Mouse (Mus musculus) liver, adult 2 months (tissue): ENCODE measurements around the gene Rap1gds1. TPM values are rescaled to one million over a fixed set of nuclear protein-coding genes. Genes with fewer than 3 reads are reported as not detected.
A peak's percentile ranks its signal among the peaks of the same experiment; 100 is the strongest.

Experiments
- DNase-seq: peaks from one replicate; pipeline ENCODE4 v3.0.0-alpha.2; 2011; ENCODE audit warnings: low read depth, low spot score; ENCODE audit errors: extremely low read depth
- H3K27ac ChIP-seq: fragments of 200-500 bp; replicated peaks from 2 replicates; pipeline ENCODE4 v1.5.1; 2012; ENCODE audit warnings: low read depth, mild to moderate bottlenecking, control low read depth, inconsistent platforms, low read length; ENCODE audit not compliant: insufficient read depth
- H3K27me3 ChIP-seq: fragments of 200-500 bp; 2 replicates; pipeline ENCODE4 v1.6.1; 2012; ENCODE audit warnings: mild to moderate bottlenecking, moderate library complexity, low read length, inconsistent platforms; ENCODE audit not compliant: control insufficient read depth, insufficient read depth
- H3K36me3 ChIP-seq: fragments of 200-500 bp; 2 replicates; pipeline ENCODE4 v1.6.1; 2012; ENCODE audit warnings: low read length, inconsistent platforms; ENCODE audit not compliant: control insufficient read depth, insufficient read depth
- H3K4me1 ChIP-seq: fragments of 200-500 bp; 2 replicates; pipeline ENCODE4 v1.6.1; 2011; ENCODE audit warnings: low read length; ENCODE audit not compliant: control insufficient read depth, insufficient read depth
- H3K4me3 ChIP-seq: fragments of 200-500 bp; 2 replicates; pipeline ENCODE4 v1.5.1; 2011; ENCODE audit warnings: low read depth, mild to moderate bottlenecking, control low read depth, low read length, moderate library complexity; ENCODE audit not compliant: insufficient read depth
- H3K79me2 ChIP-seq: fragments of 200-500 bp; 2 replicates; pipeline ENCODE4 v1.6.1; 2012; ENCODE audit warnings: inconsistent platforms, mild to moderate bottlenecking, low read length, moderate library complexity; ENCODE audit not compliant: control insufficient read depth, insufficient read depth
- H3K9ac ChIP-seq: fragments of 200-500 bp; 2 replicates; pipeline ENCODE4 v1.6.1; 2012; ENCODE audit warnings: low read depth, mild to moderate bottlenecking, control low read depth, inconsistent platforms, low read length
- CTCF ChIP-seq: fragments of 200-500 bp; IDR thresholded peaks from 2 replicates; pipeline ENCODE4 v1.5.1; 2011; ENCODE audit warnings: low read depth, low read length, control low read depth
- POLR2A ChIP-seq: fragments of 200-500 bp; IDR thresholded peaks from 2 replicates; pipeline ENCODE4 v1.6.1; 2011; ENCODE audit warnings: low read length, control low read depth; ENCODE audit not compliant: insufficient read depth; ENCODE audit errors: extremely low read depth
- WGBS: fragments of 180-500 bp; shearing (Covaris S2); methylation state at CpG from one replicate; pipeline ENCODE4 v1.1.7; 2018; 5-methylcytosine and 5-hydroxymethylcytosine counted together
- polyA plus RNA-seq: library from polyadenylated mRNA; depleted of rRNA; stranded (reverse); fragments of >200 nt; gene quantifications from 2 replicates; pipeline ENCODE4 v1.2.3, GENCODE M21; 2012
- total RNA-seq: library from RNA; depleted of rRNA; stranded (reverse); fragments of >200 nt; gene quantifications from 2 replicates; pipeline ENCODE4 v1.2.3, GENCODE M21; 2014

The Rap1gds1 gene
- total and polyA plus RNA-seq, 2 experiments = 6.7 to 13.9 TPM

- WGBS = 93% methylated on average over 5 of the region's 5 CpGs
- H3K36me3 ChIP-seq = no peaks in the 10 kb centered on the region
- no peak for DNase-seq
- H3K4me1 ChIP-seq = no peaks in the 10 kb centered on the region
- H3K79me2 ChIP-seq = no peaks in the 10 kb centered on the region
- no peak overlapping the region for H3K9ac ChIP-seq
- no peak overlapping the region for H3K4me3 ChIP-seq
- no peak for TF ChIP-seq CTCF
- no peak for TF ChIP-seq POLR2A
- no peaks in the 10 kb centered on the region for H3K27me3 ChIP-seq
- H3K27ac ChIP-seq = no peak overlapping the region
Measured at GRCm38 (mm10) chr3:138886121-138886520, 188.9 kb downstream of the Rap1gds1 start.

- no peaks in the 10 kb centered on the region for H3K27me3 ChIP-seq
- H3K4me1 ChIP-seq = no peaks in the 10 kb centered on the region
- no peak overlapping the region for H3K4me3 ChIP-seq
- no peak for TF ChIP-seq CTCF
- TF ChIP-seq POLR2A = no peak
- 67% methylated on average over 6 of the region's 6 CpGs for WGBS
- H3K27ac ChIP-seq = no peak overlapping the region
- DNase-seq = no peak
- H3K9ac ChIP-seq = no peak overlapping the region
- H3K36me3 ChIP-seq = no peaks in the 10 kb centered on the region
- H3K79me2 ChIP-seq = no peaks in the 10 kb centered on the region
Measured at GRCm38 (mm10) chr3:138881725-138882347, 193.2 kb downstream of the Rap1gds1 start.

GRCm38 (mm10) chr3:138880999-138881724 is 193.8 kb downstream of the Rap1gds1 start:
- H3K9ac ChIP-seq = no peak overlapping the region
- no peaks in the 10 kb centered on the region for H3K79me2 ChIP-seq
- 88% methylated on average over 11 of the region's 11 CpGs for WGBS
- no peaks in the 10 kb centered on the region for H3K27me3 ChIP-seq
- no peak for DNase-seq
- H3K4me3 ChIP-seq = no peak overlapping the region
- H3K27ac ChIP-seq = no peak overlapping the region
- TF ChIP-seq POLR2A = no peak
- no peak for TF ChIP-seq CTCF
- H3K4me1 ChIP-seq = no peaks in the 10 kb centered on the region
- H3K36me3 ChIP-seq = no peaks in the 10 kb centered on the region

- H3K4me3 ChIP-seq = no peak overlapping the region
- no peaks in the 10 kb centered on the region for H3K27me3 ChIP-seq
- no peaks in the 10 kb centered on the region for H3K4me1 ChIP-seq
- no peak overlapping the region for H3K9ac ChIP-seq
- no peak for TF ChIP-seq POLR2A
- TF ChIP-seq CTCF = no peak
- no peaks in the 10 kb centered on the region for H3K36me3 ChIP-seq
- DNase-seq = peak; percentile 6
- 57% methylated on average over 4 of the region's 4 CpGs for WGBS
- H3K79me2 ChIP-seq = no peaks in the 10 kb centered on the region
- H3K27ac ChIP-seq = no peak overlapping the region; the same call in 1 of the 2 replicates
Measured at GRCm38 (mm10) chr3:138877741-138878140, 197.3 kb downstream of the Rap1gds1 start.

GRCm38 (mm10) chr3:138876931-138877361 is 198.1 kb downstream of the Rap1gds1 start:
- Histone ChIP-seq H3K27ac (peak overlapping the region; percentile 19; the same call in 1 of the 2 replicates), H3K9ac (no peak overlapping the region), H3K36me3 (no peaks in the 10 kb centered on the region), H3K4me1 (no peaks in the 10 kb centered on the region), H3K27me3 (no peaks in the 10 kb centered on the region), H3K79me2 (no peaks in the 10 kb centered on the region), H3K4me3 (peak overlapping the region; percentile 24; the same call in 1 of the 2 replicates)
- TF ChIP-seq CTCF (no peak), POLR2A (no peak)
- DNase-seq = no peak
- WGBS = 75% methylated on average over 14 of the region's 14 CpGs

GRCm38 (mm10) chr3:138876418-138876817 is 198.6 kb downstream of the Rap1gds1 start:
- 96% methylated on average over 10 of the region's 10 CpGs for WGBS
- Histone ChIP-seq H3K36me3 (no peaks in the 10 kb centered on the region), H3K4me1 (no peaks in the 10 kb centered on the region)

More at GRCm38 (mm10) chr3:138876418-138876817, 198.6 kb downstream of the Rap1gds1 start:
- no peak overlapping the region for H3K27ac ChIP-seq
- H3K27me3 ChIP-seq = no peaks in the 10 kb centered on the region
- TF ChIP-seq POLR2A = no peak
- no peak for TF ChIP-seq CTCF
- DNase-seq = no peak
- no peak overlapping the region for H3K9ac ChIP-seq
- no peaks in the 10 kb centered on the region for H3K79me2 ChIP-seq
- no peak overlapping the region for H3K4me3 ChIP-seq
